Mouse (Mus musculus): Measurements from ENCODE around the gene Plac1. TPM values are rescaled to one million over a fixed set of nuclear protein-coding genes. Genes with fewer than 3 reads are reported as not detected.
A peak's percentile ranks its signal among the peaks of the same experiment; 100 is the strongest.

The Plac1 gene
- polyA plus RNA-seq, 1 experiment = not detected

DNA sequence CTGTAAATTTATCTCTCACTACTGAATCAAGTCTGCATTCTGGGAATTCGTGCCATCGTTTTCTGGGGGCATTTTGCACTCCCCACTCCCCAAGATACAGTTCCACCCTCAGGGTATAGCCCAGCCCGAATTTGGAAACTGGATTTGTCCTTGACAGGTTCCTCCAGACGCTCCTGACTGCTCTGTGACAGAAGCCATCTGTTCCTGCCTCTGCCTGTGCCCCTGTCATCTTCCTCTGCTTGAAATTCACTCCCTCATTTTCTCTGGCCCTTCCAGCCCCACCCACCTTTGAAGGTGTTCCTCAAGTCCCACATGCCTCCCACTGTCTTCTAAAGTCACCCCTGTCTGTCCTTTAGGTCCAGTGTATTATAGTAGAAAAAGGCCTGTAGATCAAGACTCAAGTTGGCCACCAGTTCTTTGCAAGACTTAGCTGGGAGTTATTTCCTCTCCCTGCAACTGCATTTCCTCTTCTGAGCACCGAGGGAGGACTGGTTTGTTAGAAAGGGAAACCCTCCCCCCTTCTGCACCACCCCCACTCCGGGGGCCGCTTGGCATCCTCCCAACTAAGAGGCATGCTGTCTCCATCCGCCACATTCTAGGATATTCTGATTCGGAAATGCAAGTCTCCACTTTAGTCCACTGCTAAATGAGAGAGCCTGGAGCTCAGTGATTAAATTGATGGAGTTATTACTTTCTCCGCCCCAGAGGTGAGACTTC, 194.6 kb downstream of the Plac1 start:
- 34% methylated on average over 10 of the region's 10 CpGs for WGBS
- no peak for DNase-seq (ENCODE audit: low read depth in 1 of 2, low spot score in 2 of 2)
- H3K36me3 ChIP-seq (ENCODE audit: control insufficient read depth, insufficient read depth, low read length) = no peaks in the 10 kb centered on the region
- H3K4me1 ChIP-seq (ENCODE audit: control insufficient read depth, insufficient read depth, insufficient read length) = peaks cover 6% of the 10 kb centered on the region; the same call in 1 of the 2 replicates
- H3K27ac ChIP-seq (ENCODE audit: insufficient read depth, low read length) = 0 out of 2 replicates have a peak overlapping the region, but pooled peaks have one; percentile 29
- TF ChIP-seq POLR2A (IDR thresholded peaks at IDR 0.05; ENCODE audit: low read depth, low read length) = no peak
- TF ChIP-seq CTCF (IDR thresholded peaks at IDR 0.05; ENCODE audit: extremely low read depth, insufficient read depth, insufficient read length, insufficient replicate concordance) = no peak
- no peaks in the 10 kb centered on the region for H3K27me3 ChIP-seq (ENCODE audit: control insufficient read depth, insufficient read depth, low read length)
- no peak overlapping the region for H3K4me3 ChIP-seq (ENCODE audit: extremely low read depth, insufficient read depth, insufficient read length)

DNA sequence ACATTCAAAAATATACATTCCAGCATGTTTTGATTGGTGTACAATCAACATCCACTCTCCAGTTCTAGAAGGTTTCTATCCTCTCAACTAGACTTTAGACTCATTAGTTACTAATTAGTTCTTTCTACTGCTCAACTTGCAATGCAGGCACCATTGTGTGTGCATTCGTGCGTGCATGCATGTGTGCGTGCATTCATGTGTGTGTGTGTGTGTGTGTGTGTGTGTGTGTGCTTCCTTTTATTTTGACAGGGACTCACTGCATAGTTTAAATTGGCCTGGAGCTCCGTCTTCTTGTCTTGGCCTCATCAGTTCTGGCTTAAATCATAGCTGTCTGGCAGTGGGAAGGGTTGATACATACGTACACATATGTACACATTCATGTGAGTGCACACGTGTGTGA, 198.9 kb downstream of the Plac1 start:
- WGBS = 74% methylated on average over 6 of the region's 6 CpGs
- H3K4me1 ChIP-seq (ENCODE audit: control insufficient read depth, insufficient read depth, insufficient read length) = peaks cover 6% of the 10 kb centered on the region; the same call in 1 of the 2 replicates
- DNase-seq (ENCODE audit: low read depth in 1 of 2, low spot score in 2 of 2) = no peak

DNA sequence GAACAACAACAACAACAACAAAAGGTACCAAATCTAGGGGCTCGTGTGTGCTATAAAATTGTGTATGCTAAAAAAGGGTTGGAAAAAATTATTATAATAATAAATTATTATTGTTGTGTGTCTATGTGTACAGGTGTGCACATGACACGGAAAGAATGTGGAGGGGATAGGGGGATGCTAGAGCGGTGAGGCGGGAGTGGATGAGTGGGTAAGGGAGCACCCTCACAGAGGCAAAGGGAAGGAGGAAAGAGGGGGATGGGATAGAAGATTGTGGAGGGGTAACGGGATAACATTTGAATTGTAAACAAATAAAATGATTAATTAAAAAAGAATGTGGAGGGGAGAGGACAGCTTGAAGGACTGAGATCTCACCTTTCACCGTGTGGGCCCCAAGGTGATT, 199.8 kb downstream of the Plac1 start:
- no peak overlapping the region for H3K4me3 ChIP-seq (ENCODE audit: extremely low read depth, insufficient read depth, insufficient read length)
- 88% methylated on average over 6 of the region's 6 CpGs for WGBS
- no peak for DNase-seq (ENCODE audit: low read depth in 1 of 2, low spot score in 2 of 2)

More for the DNA sequence above, 198.9 kb downstream of the Plac1 start:
- Histone ChIP-seq H3K27me3 (ENCODE audit: control insufficient read depth, insufficient read depth, low read length) (no peaks in the 10 kb centered on the region), H3K4me3 (ENCODE audit: extremely low read depth, insufficient read depth, insufficient read length) (no peak overlapping the region), H3K36me3 (ENCODE audit: control insufficient read depth, insufficient read depth, low read length) (no peaks in the 10 kb centered on the region), H3K27ac (ENCODE audit: insufficient read depth, low read length) (no peak overlapping the region)
- TF ChIP-seq POLR2A (IDR thresholded peaks at IDR 0.05; ENCODE audit: low read depth, low read length) = no peak
- TF ChIP-seq CTCF (IDR thresholded peaks at IDR 0.05; ENCODE audit: extremely low read depth, insufficient read depth, insufficient read length, insufficient replicate concordance) = no peak

DNA sequence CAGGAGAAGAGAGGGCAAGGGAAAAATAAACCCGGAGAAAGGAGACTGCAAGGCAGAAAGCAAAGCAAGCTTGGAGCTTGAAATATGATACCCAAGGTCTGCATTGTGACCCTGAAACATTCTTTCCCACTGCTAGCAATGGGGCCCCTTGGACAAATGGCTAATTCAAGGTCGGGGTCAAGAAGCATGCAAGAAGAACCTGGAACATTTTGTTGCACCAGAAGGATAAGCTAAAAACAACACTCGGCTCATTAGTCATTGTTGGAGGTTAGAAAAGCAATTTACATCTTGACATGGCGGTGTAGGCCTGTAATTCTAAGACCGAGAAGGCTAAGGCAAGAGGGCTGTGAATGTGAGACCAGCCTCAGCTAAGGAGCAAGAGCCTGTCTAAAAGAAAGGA, 200.3 kb downstream of the Plac1 start:
- DNase-seq (ENCODE audit: low read depth in 1 of 2, low spot score in 2 of 2) = no peak
- H3K27ac ChIP-seq (ENCODE audit: insufficient read depth, low read length) = no peak overlapping the region

More for the DNA sequence above, 199.8 kb downstream of the Plac1 start:
- TF ChIP-seq POLR2A (IDR thresholded peaks at IDR 0.05; ENCODE audit: low read depth, low read length) (no peak), CTCF (IDR thresholded peaks at IDR 0.05; ENCODE audit: extremely low read depth, insufficient read depth, insufficient read length, insufficient replicate concordance) (no peak)
- Histone ChIP-seq H3K27ac (ENCODE audit: insufficient read depth, low read length) (no peak overlapping the region), H3K27me3 (ENCODE audit: control insufficient read depth, insufficient read depth, low read length) (no peaks in the 10 kb centered on the region), H3K36me3 (ENCODE audit: control insufficient read depth, insufficient read depth, low read length) (no peaks in the 10 kb centered on the region), H3K4me1 (ENCODE audit: control insufficient read depth, insufficient read depth, insufficient read length) (peaks cover 1% of the 10 kb centered on the region; the same call in 1 of the 2 replicates)

DNA sequence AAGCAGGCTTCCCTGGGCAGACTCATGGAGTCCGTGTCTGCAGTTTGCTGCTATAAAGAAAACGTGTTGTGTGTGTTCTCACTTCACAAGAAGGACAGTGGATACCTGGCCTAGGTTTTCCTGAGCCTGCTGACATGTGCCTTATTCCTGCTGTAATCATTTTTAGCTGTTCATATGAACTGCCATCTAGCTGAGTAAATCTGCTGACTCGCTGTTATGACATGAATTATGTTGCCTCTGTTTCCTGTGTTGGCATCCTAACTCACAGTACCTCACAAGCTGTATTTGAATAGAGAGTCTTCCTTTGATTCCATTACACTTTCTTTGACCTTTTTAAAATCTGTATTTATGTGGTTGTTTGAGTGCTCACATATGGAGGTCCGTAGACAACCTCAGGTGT, 201.7 kb downstream of the Plac1 start:
- Histone ChIP-seq H3K27ac (ENCODE audit: insufficient read depth, low read length) (no peak overlapping the region), H3K4me1 (ENCODE audit: control insufficient read depth, insufficient read depth, insufficient read length) (no peaks in the 10 kb centered on the region)
- 66% methylated on average over 4 of the region's 4 CpGs for WGBS

More for the DNA sequence above, 200.3 kb downstream of the Plac1 start:
- H3K27me3 ChIP-seq (ENCODE audit: control insufficient read depth, insufficient read depth, low read length) = no peaks in the 10 kb centered on the region
- TF ChIP-seq CTCF (IDR thresholded peaks at IDR 0.05; ENCODE audit: extremely low read depth, insufficient read depth, insufficient read length, insufficient replicate concordance) = no peak
- no peak for TF ChIP-seq POLR2A (IDR thresholded peaks at IDR 0.05; ENCODE audit: low read depth, low read length)
- no peaks in the 10 kb centered on the region for H3K36me3 ChIP-seq (ENCODE audit: control insufficient read depth, insufficient read depth, low read length)
- 84% methylated on average over 5 of the region's 5 CpGs for WGBS
- H3K4me1 ChIP-seq (ENCODE audit: control insufficient read depth, insufficient read depth, insufficient read length) = no peaks in the 10 kb centered on the region
- H3K4me3 ChIP-seq (ENCODE audit: extremely low read depth, insufficient read depth, insufficient read length) = no peak overlapping the region

GRCm38 (mm10) chrX:53029559-53029958, 210.4 kb downstream of the Plac1 start:
- DNase-seq (ENCODE audit: low read depth in 1 of 2, low spot score in 2 of 2) = peak; percentile 13 to 18
- H3K27ac ChIP-seq (ENCODE audit: insufficient read depth, low read length) = no peak overlapping the region
- WGBS = 27% methylated on average over 5 of the region's 5 CpGs
- H3K36me3 ChIP-seq (ENCODE audit: control insufficient read depth, insufficient read depth, low read length) = no peaks in the 10 kb centered on the region
- no peak overlapping the region for H3K4me3 ChIP-seq (ENCODE audit: extremely low read depth, insufficient read depth, insufficient read length)
- H3K4me1 ChIP-seq (ENCODE audit: control insufficient read depth, insufficient read depth, insufficient read length) = no peaks in the 10 kb centered on the region; the same call in 1 of the 2 replicates
- TF ChIP-seq CTCF (IDR thresholded peaks at IDR 0.05; ENCODE audit: extremely low read depth, insufficient read depth, insufficient read length, insufficient replicate concordance) = no peak
- no peak for TF ChIP-seq POLR2A (IDR thresholded peaks at IDR 0.05; ENCODE audit: low read depth, low read length)
- no peaks in the 10 kb centered on the region for H3K27me3 ChIP-seq (ENCODE audit: control insufficient read depth, insufficient read depth, low read length)

More for the DNA sequence above, 201.7 kb downstream of the Plac1 start:
- DNase-seq (ENCODE audit: low read depth in 1 of 2, low spot score in 2 of 2) = no peak
- TF ChIP-seq POLR2A (IDR thresholded peaks at IDR 0.05; ENCODE audit: low read depth, low read length) (no peak), CTCF (IDR thresholded peaks at IDR 0.05; ENCODE audit: extremely low read depth, insufficient read depth, insufficient read length, insufficient replicate concordance) (no peak)
- H3K27me3 ChIP-seq (ENCODE audit: control insufficient read depth, insufficient read depth, low read length) = no peaks in the 10 kb centered on the region
- no peaks in the 10 kb centered on the region for H3K36me3 ChIP-seq (ENCODE audit: control insufficient read depth, insufficient read depth, low read length)
- no peak overlapping the region for H3K4me3 ChIP-seq (ENCODE audit: extremely low read depth, insufficient read depth, insufficient read length)

All from spleen, adult 2 months (tissue).